Mouse (Mus musculus) brain, embryonic 18.5 days (tissue): ENCODE results near the gene Wdfy2.
A peak's percentile ranks its signal among the peaks of the same experiment; 100 is the strongest.
"Not testable (repeated sequence)": the region's sequence is repeated elsewhere in the genome, so short reads cannot be mapped to it uniquely, and the experiment has no call there.

Experiments
- DNase-seq: peaks from one replicate; pipeline ENCODE4 v3.0.0-alpha.2; 2012; ENCODE audit warnings: low read depth, low spot score

Gene Wdfy2

GRCm38 (mm10) chr14:62879497-62879896 is 42.0 kb downstream of the Wdfy2 start:
- DNase-seq, result peak; percentile 70

- peak; percentile 63 for DNase-seq
Measured at GRCm38 (mm10) chr14:62880084-62880851, 42.8 kb downstream of the Wdfy2 start.

- no peak for DNase-seq
Measured at GRCm38 (mm10) chr14:62882061-62882614, 44.7 kb downstream of the Wdfy2 start.

GRCm38 (mm10) chr14:62883551-62883950 is 46.1 kb downstream of the Wdfy2 start:
- no peak for DNase-seq

GRCm38 (mm10) chr14:62884171-62884570 is 46.7 kb downstream of the Wdfy2 start:
- DNase-seq, result no peak

GRCm38 (mm10) chr14:62884639-62885038 is 47.2 kb downstream of the Wdfy2 start:
- no peak for DNase-seq

- no peak for DNase-seq
Measured at GRCm38 (mm10) chr14:62885146-62885545, 47.7 kb downstream of the Wdfy2 start.

GRCm38 (mm10) chr14:62891401-62891800 is 53.9 kb downstream of the Wdfy2 start:
- no peak for DNase-seq

- DNase-seq, result no peak
Measured at GRCm38 (mm10) chr14:62892771-62893641, 55.5 kb downstream of the Wdfy2 start.

GRCm38 (mm10) chr14:62893642-62894180 is 56.2 kb downstream of the Wdfy2 start:
- DNase-seq, result not testable (repeated sequence)

GRCm38 (mm10) chr14:62894924-62895840 is 57.7 kb downstream of the Wdfy2 start:
- DNase-seq, result no peak

GRCm38 (mm10) chr14:62898061-62898460 is 60.6 kb downstream of the Wdfy2 start:
- DNase-seq, result no peak

GRCm38 (mm10) chr14:62907888-62908287 is 70.4 kb downstream of the Wdfy2 start:
- no peak for DNase-seq

- DNase-seq, result no peak
Measured at GRCm38 (mm10) chr14:62908550-62908949, 71.1 kb downstream of the Wdfy2 start.

GRCm38 (mm10) chr14:62910859-62911258 is 73.4 kb downstream of the Wdfy2 start:
- no peak for DNase-seq

- DNase-seq, result no peak
Measured at GRCm38 (mm10) chr14:62915146-62915685, 77.7 kb downstream of the Wdfy2 start.

GRCm38 (mm10) chr14:62916488-62917034 is 79.1 kb downstream of the Wdfy2 start:
- DNase-seq, result no peak

- DNase-seq, result no peak
Measured at GRCm38 (mm10) chr14:62921401-62921800, 83.9 kb downstream of the Wdfy2 start.

GRCm38 (mm10) chr14:62922637-62923036 is 85.2 kb downstream of the Wdfy2 start:
- DNase-seq, result no peak

GRCm38 (mm10) chr14:62924800-62925199 is 87.3 kb downstream of the Wdfy2 start:
- DNase-seq, result no peak
